Mouse (Mus musculus) kidney, postnatal 25 days (tissue): ENCODE results near the gene Wdr46.
A peak's percentile ranks its signal among the peaks of the same experiment; 100 is the strongest.

Experiments used
- DNase-seq, 2 experiments: peaks; one replicate each; pipeline ENCODE4 v3.0.0; 2021; ENCODE audit warnings: mixed read lengths in 2 of 2

The Wdr46 gene

GRCm38 (mm10) chr17:33929371-33930279 is 10.8 kb upstream of the Wdr46 start, which contains the start of gene Rgl2:
Gene Rgl2, plus strand, starts transcription at chr17:33929543.
- peak; percentile 92 to 94 for DNase-seq

- peak; percentile 75 to 84 for DNase-seq
These were observed 9.9 kb upstream of the Wdr46 start for GRCm38 (mm10) chr17:33930280-33931158.

- DNase-seq: peak in 1 of 2 experiments; percentile 39
These were observed 9.1 kb upstream of the Wdr46 start for GRCm38 (mm10) chr17:33931159-33931866.

- peak in 1 of 2 experiments; percentile 56 for DNase-seq
These were observed 8.5 kb upstream of the Wdr46 start for GRCm38 (mm10) chr17:33931947-33932346.

- DNase-seq: no peak
These were observed 8.0 kb upstream of the Wdr46 start for GRCm38 (mm10) chr17:33932448-33932847.

- no peak for DNase-seq
These were observed 7.5 kb upstream of the Wdr46 start for GRCm38 (mm10) chr17:33932970-33933369.

GRCm38 (mm10) chr17:33935422-33936055 is 4.9 kb upstream of the Wdr46 start:
- no peak for DNase-seq

GRCm38 (mm10) chr17:33936993-33937392 is 3.5 kb upstream of the Wdr46 start:
- DNase-seq: no peak

GRCm38 (mm10) chr17:33938783-33939182 is 1.7 kb upstream of the Wdr46 start:
- DNase-seq: no peak

- DNase-seq: peak in 1 of 2 experiments; percentile 68
These were observed 521 bp downstream of the Wdr46 start for GRCm38 (mm10) chr17:33940981-33941380.

- DNase-seq: no peak
These were observed 921 bp downstream of the Wdr46 start for GRCm38 (mm10) chr17:33941381-33941780.

- DNase-seq: no peak
These were observed 3.0 kb downstream of the Wdr46 start for GRCm38 (mm10) chr17:33943454-33943853.

- DNase-seq: no peak
These were observed 7.1 kb downstream of the Wdr46 start for GRCm38 (mm10) chr17:33947430-33948089.

GRCm38 (mm10) chr17:33948090-33948904 is 7.8 kb downstream of the Wdr46 start:
- peak in 1 of 2 experiments; percentile 46 for DNase-seq

GRCm38 (mm10) chr17:33948905-33949537 is 8.6 kb downstream of the Wdr46 start:
- peak in 1 of 2 experiments; percentile 38 for DNase-seq

GRCm38 (mm10) chr17:33950131-33950625 is 9.7 kb downstream of the Wdr46 start:
- DNase-seq: peak in 1 of 2 experiments; percentile 40

GRCm38 (mm10) chr17:33951021-33951946 is 10.8 kb downstream of the Wdr46 start, which contains the start of gene B3galt4:
Gene B3galt4, minus strand, starts transcription at chr17:33951488.
- peak; percentile 87 to 90 for DNase-seq

- DNase-seq: peak in 1 of 2 experiments; percentile 31
These were observed 11.6 kb downstream of the Wdr46 start for GRCm38 (mm10) chr17:33952015-33952414.

- no peak for DNase-seq
These were observed 12.4 kb downstream of the Wdr46 start for GRCm38 (mm10) chr17:33952879-33953278.
